Mouse (Mus musculus) gonadal fat pad, adult 2 months (tissue): ENCODE measurements around the gene Oprd1. TPM values are rescaled to one million over a fixed set of nuclear protein-coding genes. Genes with fewer than 3 reads are reported as not detected.

ENCODE experiments used
- DNase-seq: peaks from one replicate; pipeline ENCODE4 v3.0.0-alpha.2; 2012; ENCODE audit warnings: low read depth
- polyA plus RNA-seq: library from polyadenylated mRNA; depleted of rRNA; stranded (reverse); fragments of >200 nt; gene quantifications from 2 replicates; pipeline ENCODE4 v1.2.3, GENCODE M21; 2012; rRNA removed

Gene Oprd1
- polyA plus RNA-seq: 0.03 TPM in 1 of 2 replicates, not detected in the other

DNA sequence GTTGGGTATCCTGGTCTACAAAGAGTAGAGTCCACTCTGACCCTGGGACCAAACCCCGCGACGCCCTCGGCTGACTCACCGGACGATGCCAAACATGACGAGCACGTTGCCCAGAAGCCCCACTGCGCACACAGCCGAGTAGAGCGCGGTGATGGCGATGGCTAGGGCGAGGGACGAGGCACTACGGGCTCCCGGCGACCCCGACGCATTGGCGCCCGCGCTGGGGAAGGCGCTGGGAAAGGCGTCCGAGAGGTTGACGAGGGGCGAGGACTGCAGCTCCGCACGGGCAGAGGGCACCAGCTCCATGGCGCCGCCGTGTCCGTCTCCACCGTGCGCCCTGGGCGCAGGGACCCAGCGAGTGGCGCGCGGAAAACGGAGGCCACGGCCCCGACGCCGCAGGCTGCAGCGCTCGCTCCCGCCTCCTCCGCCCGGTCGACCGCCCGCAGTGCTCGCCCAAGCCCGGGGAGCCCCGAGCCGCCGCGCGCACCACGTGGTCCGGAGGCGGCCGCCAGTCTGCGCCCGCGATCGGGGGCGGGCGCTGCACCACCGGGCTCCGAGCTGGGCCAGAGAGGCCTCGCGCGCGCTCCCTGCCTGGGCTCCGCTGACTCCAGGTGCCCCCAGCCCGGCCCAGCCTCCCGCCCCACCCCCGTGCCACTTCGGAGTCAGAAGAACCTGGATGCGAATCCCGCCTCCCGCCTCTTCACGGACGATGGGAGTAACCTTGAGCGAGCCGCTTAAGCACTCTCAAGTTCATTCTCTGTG, at the start of gene Oprd1:
Gene Oprd1 (minus strand): TSS at position 407 of the 762 bp plus-strand sequence.
- DNase-seq: no peak

DNA sequence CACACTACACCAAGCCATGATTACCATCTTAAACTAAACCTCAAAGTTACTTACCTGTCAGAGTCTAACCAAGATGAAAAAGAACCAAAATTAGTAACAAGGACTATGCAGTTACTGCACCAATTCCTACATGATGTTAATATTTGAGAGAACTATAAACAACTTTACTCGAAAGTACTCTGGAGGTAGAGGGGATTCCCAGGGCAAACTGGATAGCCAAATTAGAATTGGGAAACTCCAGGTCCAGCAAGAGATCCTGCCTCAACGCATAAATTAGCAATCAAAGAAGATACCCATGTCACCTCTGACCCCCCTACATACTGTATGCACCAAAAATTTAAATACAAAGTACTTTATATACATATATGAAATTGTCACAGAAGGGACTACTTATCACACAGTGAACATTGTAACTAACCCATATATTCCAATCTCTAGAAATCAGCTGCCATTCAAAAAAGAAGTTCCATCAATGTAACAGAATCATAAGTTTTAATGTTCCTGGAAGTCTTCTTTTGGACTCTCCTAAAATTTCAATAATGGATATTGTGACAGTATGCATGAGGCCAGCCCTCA, 43.6 kb upstream of the Oprd1 start:
- no peak for DNase-seq

DNA sequence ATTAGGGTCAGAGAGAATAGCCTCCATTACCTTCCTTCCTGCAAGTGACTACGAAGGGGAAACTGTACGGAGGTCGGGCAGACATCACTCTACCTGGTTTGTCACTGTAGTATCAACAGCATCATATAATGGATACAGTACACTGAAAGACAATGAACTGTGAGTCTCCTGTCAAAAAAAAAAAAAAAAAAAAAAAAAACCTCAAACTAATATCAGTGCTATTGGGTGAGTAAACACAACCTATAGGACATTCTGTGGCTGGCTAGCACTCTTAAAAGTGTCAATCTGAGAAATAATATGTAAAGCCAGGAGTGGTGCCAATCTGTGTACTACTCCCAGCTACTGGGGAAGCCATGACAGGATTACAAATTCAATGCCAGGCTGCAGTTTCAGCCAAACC, 38.9 kb upstream of the Oprd1 start:
- no peak for DNase-seq

DNA sequence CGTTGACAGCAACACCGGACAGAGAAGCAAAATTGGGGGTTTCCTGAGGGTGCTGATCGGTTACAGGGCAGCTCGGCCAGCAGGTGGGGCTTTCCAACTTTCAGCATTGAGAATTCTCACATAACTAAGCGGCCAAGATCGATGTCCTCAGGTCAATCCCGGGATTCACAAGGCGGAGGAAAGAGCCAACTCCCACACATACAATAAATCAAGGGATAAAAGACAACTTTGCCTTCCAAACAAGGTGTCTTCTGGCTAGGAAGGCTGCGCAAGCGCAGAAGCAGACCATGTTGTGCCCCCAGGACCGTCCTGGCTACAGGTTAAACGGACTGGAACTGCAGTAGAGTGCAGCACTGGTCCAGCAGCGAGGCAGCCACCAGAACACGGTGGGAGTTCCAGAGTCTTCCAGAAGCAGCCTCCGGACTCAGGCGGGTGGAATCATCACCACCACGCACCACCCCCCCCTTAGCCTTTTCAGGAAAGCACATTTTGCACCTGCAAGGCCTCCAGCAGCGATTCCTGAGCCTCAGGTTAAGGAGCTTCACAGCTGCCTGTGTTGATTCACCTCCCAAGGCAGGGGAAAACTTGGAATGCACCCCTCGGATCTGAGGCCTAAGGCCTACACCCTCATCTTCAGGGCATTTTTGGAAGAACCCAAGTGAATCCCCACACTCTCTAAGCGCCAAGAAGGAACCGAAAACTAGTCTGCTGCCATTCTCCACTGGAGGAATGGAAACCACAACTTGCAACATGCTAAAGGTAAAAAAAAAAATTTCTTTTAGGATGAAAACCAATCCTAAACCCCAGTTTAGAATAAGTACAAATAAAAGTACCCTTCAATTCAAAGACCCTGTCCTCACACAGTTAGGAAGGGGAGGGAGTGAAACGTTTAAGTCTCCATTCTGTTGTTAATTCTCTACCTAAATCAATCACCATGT, 37.7 kb upstream of the Oprd1 start:
- peak; percentile 77 for DNase-seq

DNA sequence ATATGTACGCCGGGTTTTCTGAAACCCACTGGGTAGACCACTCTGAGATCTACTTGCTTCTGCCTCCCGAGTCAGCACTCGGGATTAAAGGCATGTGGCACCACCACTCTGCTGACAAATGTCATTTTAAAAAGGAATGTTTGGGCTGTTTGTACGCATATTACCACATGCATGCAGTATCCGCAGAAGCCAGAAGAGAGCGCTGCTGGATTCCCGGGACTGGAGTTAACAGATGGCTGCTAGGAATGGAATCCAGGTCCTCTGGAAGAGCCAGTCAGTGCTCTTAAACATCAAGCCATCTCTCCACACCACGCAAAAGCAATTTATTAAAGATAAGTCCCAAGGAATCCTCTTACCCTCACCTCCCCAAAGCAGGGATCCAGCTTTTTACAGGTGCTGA, 36.4 kb upstream of the Oprd1 start:
- no peak for DNase-seq

DNA sequence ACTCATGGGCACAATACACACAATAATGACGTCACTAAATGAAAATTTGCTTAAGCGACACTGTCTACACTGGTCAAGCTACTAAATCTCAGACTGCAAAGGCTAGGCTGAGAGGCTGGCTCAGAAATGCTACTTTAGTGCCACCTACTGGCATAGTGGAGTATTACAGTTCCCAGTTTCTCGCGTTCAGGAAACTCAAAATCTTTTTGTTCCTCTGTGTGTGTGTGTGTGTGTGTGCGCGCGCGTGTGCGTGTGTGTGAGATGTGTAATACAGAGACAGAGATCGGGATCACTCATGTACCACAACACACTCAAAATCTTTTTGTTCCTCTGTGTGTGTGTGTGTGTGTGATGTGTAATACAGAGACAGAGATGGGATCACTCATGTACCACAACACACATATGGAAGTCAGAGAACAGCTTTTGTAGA, 34.4 kb upstream of the Oprd1 start:
- no peak for DNase-seq

DNA sequence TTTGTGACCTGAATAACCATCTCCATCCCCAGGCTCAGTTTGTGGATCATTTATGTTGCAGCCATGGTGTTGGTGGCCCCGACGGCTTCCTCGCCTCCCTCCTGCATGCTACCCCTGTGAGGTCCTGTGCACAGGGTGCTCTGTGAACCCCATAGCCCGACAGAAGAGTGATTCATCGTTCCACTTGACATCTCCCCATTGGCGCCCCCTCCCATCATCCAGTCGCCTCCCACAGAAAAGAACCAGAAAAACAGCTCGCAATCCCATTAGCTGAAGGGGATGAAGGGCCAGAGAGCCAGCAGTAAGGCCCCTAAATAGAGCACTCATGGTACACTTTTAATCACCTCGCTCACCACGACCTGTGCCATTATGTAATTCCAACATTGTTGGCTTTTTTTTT, 32.2 kb upstream of the Oprd1 start:
- no peak for DNase-seq

DNA sequence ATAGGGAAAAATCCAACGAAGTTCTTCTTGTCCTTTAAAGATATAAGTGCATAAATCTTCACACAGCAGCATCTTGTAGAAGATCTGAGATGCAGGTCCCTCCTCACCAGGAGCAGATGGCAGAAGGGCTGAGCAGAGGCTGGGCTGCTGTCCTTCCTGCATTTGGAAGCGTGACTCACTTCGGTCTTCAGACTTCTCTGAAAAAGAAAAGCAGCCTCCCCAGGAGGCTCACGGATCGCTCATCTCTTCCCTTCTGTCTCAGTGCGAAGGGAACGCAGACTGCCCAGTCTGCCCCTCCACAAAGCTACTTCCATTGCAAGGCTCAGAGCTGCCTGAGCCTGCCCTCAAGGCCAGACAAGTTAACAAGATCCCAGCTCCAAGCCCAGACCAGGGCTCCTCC, 26.6 kb upstream of the Oprd1 start:
- DNase-seq: no peak

DNA sequence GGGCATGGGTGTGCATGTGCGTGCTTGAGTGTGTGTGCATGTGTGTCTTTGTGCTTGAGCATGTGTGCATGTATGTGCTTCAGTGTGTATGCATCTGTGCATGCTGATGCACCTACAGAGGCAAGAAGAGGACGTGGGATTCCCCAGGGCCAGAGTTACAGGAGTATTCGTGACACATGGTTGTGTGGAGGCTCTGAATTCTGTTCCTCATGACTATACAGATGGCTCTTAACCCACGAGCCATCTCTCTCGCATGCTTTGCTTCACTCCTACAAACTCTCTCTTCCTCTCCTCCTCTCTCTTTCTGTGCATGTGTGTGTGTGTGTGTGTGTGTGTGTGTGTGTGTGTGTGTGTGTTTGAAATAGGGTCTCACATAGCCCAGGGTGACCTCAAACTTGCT, 25.5 kb upstream of the Oprd1 start:
- DNase-seq: no peak

DNA sequence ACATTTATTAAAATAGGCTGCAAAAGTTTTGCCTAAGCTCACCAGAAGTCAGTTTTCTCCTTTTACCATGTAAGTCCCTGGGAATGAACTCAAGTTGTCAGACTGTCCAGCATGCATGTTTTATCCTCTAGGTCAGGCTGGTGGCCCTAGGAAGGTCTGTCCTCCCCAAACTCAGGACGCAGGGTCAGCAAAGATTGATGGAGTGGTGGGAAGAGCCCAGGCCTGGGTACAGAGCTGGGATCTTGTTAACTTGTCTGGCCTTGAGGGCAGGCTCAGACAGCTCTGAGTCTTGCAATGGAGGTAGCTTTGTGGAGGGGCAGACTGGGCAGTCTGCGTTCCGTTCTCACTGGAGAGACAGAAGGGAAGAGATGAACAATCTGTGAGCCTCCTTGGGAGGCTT, 25.0 kb upstream of the Oprd1 start:
- DNase-seq: no peak

DNA sequence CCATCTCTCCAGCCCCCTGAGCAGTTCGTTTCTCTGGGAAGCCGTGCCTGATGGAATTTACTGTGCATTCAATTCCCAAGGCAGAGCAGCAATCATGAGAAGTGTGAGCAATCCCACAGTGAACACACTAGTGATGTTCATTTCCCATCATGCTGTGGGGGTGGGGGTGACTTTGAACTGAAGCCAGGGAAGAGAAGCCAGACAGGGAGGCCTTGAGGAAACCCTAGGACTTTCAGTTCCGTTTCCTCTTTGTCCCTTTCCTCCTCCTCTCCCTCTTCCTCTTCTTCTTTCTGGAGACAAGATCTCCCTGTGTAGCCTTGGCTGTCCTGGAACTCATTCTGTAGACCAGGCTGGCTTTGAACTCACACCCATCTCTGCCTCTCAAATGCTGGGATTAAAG, 23.1 kb upstream of the Oprd1 start:
- no peak for DNase-seq

DNA sequence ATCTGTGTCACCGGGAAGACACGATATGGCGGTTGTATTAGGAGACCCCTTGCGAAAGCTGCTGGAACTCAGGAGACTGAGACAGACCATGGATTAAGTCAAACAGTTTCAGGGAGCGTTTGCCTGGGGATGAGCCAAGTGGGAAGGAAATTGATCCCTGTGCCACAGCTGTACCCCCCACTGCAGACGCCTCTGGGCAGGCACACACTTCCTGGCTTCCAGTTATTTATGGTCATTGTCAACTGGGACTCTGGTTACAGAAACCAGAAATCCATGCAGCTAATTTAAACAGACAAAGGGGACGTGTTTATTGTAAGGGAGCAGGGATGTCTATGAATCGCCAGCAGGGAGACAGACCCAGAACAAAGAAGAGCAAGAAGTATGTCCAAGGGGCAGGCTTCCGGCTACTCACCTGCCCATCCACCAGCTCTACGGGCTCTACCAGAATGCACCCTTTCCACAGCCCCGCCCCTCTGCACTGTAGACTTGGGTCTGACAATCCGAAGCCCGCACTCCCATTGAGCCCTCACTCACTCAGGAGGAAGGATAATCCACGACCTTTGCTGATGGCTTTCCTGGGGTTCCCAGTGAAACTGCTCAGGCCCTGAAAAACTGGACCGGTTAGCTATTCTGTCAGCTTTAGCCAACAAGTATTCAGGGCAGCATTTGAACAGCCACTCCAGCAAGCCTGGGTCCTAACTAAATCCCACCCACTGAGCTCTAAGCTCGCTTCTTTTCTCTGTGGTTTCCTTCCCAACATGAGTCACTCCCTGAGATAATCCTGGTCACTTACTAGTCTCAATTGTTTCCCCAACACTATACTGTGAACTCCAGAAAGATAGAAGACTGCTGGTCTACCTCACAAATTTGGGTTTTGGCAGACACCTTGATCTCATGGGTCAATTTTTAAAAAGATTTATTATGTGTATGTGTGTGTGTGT, 22.3 kb upstream of the Oprd1 start:
- no peak for DNase-seq

DNA sequence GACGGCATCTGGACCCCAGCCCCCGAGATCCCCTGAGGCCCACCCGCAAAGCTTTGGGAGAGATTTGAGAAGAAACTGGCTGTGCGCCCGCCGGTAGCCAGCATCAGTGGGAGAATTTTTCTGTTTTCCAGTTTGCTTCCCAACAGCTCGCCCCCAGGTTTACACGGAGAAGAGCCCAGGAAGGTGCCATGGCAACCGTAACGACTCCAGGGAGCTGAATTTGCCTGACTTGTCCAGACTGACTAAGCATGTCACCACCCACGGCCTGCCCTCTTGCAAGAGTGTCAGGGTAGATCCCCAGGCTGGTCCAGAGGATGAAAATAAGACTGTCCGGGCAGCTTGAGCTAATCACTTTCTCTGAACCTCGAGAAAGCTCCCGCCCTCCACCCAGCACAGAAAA, 21.4 kb upstream of the Oprd1 start:
- DNase-seq: no peak

DNA sequence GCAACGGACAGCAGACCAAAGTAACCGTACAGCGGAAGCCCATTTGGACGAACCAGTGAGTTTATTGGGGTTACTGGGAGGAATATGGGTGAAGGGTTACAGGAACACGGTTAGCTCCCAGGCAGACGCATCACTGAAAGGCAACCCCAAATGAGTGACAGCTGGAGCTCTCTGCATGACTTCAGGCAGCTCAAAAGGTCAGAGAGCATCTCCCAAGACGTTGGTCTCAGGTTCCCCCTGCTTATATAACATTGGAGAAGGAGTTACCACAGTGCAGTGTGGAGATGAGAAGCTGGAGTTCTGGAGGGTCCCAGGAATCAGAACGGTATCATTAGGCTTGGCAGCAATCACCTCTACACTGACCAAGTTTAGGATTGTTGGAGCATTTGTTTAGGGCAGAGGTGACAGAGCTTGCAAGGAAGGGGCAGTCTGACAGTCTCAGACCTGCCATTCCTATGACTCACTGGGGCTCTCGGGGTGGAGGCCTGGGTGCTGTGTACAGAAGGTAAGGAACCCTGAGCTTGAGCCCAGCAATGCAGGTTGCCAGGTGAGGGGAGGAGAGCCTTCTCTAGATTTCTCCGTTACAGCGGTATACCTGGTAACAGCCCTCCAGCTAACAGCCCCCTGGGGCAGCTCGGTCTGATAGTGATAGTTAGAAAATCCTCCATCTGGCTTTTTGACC, 12.8 kb upstream of the Oprd1 start:
- no peak for DNase-seq

DNA sequence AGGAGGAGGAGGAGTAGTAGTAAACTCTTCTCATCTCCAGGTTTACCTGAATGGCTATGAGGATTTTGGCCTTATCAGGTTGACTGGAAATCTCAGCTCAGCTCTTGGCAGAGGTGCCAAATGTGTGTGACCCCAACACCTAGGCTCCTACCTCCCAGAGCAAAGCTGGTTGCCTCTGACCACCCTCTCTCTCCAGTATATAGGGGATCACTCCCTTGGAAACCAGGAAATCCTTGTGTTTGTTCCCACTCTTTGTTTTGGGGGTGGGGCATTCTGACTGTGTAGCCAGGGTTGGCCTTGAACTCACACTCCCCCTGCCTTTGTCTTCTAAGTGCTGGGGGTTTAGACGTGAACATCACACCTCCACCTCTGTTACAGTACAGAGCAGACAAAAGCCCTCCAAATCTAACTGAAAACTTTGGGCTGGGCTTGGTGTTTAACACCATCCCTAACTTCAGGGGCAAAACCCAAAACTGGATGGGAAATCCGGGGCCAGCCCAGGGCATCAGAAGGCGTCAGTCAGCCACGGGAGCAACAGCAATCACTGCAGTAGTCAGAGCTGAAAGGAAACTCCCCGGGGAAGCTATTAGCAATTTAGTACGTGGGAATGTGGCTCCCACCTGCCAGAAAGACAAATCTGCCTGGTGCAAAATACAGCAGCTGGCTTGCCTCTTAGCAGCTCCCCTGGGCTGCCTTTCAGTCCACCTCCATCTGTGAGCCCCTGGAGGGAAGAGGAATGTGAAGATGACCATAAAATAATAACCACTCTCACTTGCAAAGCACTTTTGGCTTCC, 10.8 kb upstream of the Oprd1 start:
- no peak for DNase-seq

DNA sequence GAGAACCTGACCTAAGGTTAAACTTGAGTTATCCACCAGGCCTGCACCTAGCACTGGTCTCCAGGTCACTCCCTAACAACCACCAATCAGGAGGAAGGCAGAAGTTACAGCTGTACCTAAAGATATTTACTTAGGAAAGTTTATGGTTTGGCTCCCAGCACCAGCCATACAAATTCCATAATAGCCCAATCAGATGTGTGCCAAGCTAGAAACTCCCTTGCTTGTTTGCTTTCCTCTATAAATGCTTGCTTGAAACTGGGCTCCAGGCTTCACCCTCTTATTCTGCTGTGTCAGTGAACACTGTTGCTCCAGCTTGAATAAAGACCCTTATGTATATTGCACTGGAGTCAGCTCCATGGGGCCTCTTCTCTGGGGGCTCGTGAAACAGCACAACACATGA, 7.4 kb upstream of the Oprd1 start:
- DNase-seq: no peak

DNA sequence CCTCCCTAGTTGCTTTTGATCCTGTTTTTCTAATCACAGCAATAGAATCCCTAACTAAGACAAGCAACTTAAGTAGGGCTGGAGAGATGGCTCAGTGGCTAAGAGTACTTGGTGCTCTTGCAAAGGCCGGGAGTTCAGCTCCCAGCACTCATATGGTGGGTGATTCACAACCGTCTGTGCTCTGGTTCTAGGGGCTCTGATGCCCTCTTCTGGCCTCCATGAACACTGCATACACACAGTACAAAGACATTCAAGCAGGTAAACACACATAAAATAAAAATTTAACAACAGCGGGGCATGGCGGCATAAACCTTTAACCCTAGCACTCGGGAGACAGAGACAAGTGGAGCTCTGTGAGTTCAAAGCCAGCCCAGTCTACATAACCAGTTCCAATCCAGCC, 1.9 kb upstream of the Oprd1 start:
- no peak for DNase-seq

DNA sequence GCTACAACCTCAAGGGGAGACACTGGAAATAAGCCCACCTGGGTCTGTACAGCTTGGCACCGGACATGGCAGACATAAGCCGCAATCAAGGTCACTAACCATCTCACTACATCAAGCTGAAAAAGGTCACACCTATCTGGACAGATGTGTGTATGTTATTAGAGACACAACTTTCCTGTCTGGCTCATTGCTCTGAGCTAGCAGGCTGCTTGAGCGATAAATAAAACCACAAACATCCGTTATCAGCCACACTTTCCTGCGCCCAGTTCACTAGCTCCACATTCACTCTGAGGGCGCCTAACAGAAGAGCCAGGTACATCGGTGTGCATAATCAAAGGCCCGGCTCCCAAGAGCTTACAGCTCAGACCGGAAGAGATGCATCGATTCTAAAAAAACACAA, 806 bp upstream of the Oprd1 start:
- DNase-seq: no peak

DNA sequence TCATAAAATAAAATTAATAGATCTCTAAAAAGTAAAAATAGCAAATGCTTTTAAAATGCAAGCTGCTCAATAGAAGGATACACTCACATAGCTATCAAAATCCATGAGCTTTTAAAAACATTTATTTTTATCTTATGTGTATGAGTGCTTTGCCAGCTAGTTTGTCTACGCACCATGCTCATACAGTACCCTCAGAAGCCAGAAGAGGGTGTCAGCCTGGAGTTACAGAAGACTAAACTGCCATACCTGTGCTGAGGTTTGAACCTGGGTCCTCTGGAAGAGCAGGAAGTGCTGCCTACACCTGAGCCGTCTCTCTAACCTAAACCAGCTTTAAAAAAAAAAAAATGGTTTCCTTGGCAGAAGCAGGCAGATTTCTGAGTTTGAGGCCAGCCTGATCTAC, 5.6 kb downstream of the Oprd1 start:
- DNase-seq: no peak

DNA sequence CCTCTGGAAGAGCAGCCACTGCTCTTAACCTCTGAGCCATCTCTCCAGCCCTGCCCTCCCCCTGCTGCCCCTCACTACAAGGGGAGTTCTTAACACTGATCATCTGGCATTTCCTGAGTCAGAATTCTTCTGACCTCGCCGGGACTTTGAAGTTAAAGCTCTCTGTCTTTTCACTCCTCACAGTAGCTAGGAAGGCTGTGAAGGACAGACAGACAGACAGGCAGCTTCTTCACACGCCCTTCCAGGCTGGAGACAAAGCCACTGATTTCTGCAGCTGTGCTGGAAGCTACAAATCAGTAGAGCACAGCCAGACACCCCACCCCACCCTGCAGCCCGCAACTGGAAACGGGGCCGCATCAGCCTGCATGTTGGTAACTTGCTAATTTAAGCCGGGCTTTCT, 7.3 kb downstream of the Oprd1 start:
- no peak for DNase-seq
